ENCODE assay signal across 12 mouse cellular contexts in genomic region chr12:85602153-85602552, GRCm38 (mm10). TPM values are rescaled to one million over a fixed set of nuclear protein-coding genes. Genes with fewer than 3 reads are reported as not detected.
DNase-seq lines count a peak whose midpoint lies in the region; ATAC-seq lines count a peak whose summit lies in the region.
"Had no signal": no experiment of that assay in that cellular context is flagged by ENCODE, and none has a peak within 500 bp of the region (broad histone marks: within the 10 kb centered on the region; RNA-seq: fewer than 3 reads in every experiment).

No protein-coding gene starts in this region.

- peaks cover 29% of the 10 kb centered on the region for H3K4me1 ChIP-seq in limb, embryonic 12.5 days (replicated peaks)
- peaks cover 26% of the 10 kb centered on the region for H3K4me1 ChIP-seq in limb, embryonic 10.5 days
- peaks cover 27% of the 10 kb centered on the region for H3K4me1 ChIP-seq in embryonic facial prominence, embryonic 14.5 days (ENCODE audit: control insufficient read depth, insufficient read depth, low read length)
- peaks cover 75% of the 10 kb centered on the region for H3K4me1 ChIP-seq in neural tube, embryonic 13.5 days (replicated peaks)

- no peaks in the 10 kb centered on the region for H3K36me3 ChIP-seq in limb, embryonic 12.5 days
- no peaks in the 10 kb centered on the region for H3K36me3 ChIP-seq in limb, embryonic 10.5 days
- no peaks in the 10 kb centered on the region for H3K36me3 ChIP-seq in embryonic facial prominence, embryonic 14.5 days (ENCODE audit: control insufficient read depth, insufficient read depth, low read length)
- H3K36me3 ChIP-seq in neural tube, embryonic 13.5 days = no peaks in the 10 kb centered on the region

- WGBS in limb, embryonic 12.5 days = 89% methylated on average over 2 of the region's 2 CpGs
- WGBS in limb, embryonic 10.5 days = 84% methylated on average over 2 of the region's 2 CpGs
- 78% methylated on average over 2 of the region's 2 CpGs for WGBS in embryonic facial prominence, embryonic 14.5 days
- WGBS in neural tube, embryonic 13.5 days = 79% methylated on average over 2 of the region's 2 CpGs

- H3K9ac ChIP-seq in limb, embryonic 12.5 days (replicated peaks) = no peak overlapping the region
- no peak overlapping the region for H3K9ac ChIP-seq in embryonic facial prominence, embryonic 14.5 days (ENCODE audit: low read depth, low read length)
- no peak overlapping the region for H3K9ac ChIP-seq in neural tube, embryonic 13.5 days

- peak; percentile 18 for DNase-seq in gastrocnemius, adult 18-20 months (ENCODE audit: low spot score)
- DNase-seq in gastrocnemius, postnatal 10 days = no peak
- DNase-seq in limb, embryonic 10.5 days (ENCODE audit: low spot score) = no peak
- no peak for DNase-seq in embryonic facial prominence, embryonic 14.5 days (ENCODE audit: low spot score)
- no peak for DNase-seq in heart, adult 8-10 months (ENCODE audit: low spot score)
- no peak for DNase-seq in frontal cortex, postnatal 25 days (ENCODE audit: low spot score in 2 of 2)
- DNase-seq: B cell, adult 2 months; heart, adult 11 months had no signal

- peak overlapping the region; percentile 93 for H3K4me2 ChIP-seq in limb, embryonic 12.5 days
- H3K4me2 ChIP-seq in embryonic facial prominence, embryonic 14.5 days (ENCODE audit: low read depth, low read length) = peak overlapping the region; percentile 81
- H3K4me2 ChIP-seq in neural tube, embryonic 13.5 days = peak overlapping the region; percentile 69

- no peaks in the 10 kb centered on the region for H3K9me3 ChIP-seq in limb, embryonic 12.5 days
- no peaks in the 10 kb centered on the region for H3K9me3 ChIP-seq in limb, embryonic 10.5 days (replicated peaks)
- H3K9me3 ChIP-seq in embryonic facial prominence, embryonic 14.5 days (ENCODE audit: control insufficient read depth, low read length) = no peaks in the 10 kb centered on the region
- no peaks in the 10 kb centered on the region for H3K9me3 ChIP-seq in neural tube, embryonic 13.5 days

- H3K4me3 ChIP-seq in limb, embryonic 12.5 days (replicated peaks) = no peak overlapping the region
- no peak overlapping the region for H3K4me3 ChIP-seq in limb, embryonic 10.5 days
- no peak overlapping the region for H3K4me3 ChIP-seq in embryonic facial prominence, embryonic 14.5 days (ENCODE audit: low read depth, low read length)
- no peak overlapping the region for H3K4me3 ChIP-seq in neural tube, embryonic 13.5 days
- H3K4me3 ChIP-seq: erythroblast, embryonic 14.5 days had no signal

- ATAC-seq in limb, embryonic 12.5 days (ENCODE audit: insufficient number of reproducible peaks, insufficient read depth, low FRiP score, low TSS enrichment, low read depth) = no peak
- no peak for ATAC-seq in embryonic facial prominence, embryonic 14.5 days (ENCODE audit: low read depth)
- ATAC-seq in neural tube, embryonic 13.5 days (ENCODE audit: low read depth) = no peak
- ATAC-seq: midbrain, embryonic 16.5 days had no signal

- H3K27ac ChIP-seq in limb, embryonic 12.5 days = no peak overlapping the region
- H3K27ac ChIP-seq in limb, embryonic 10.5 days = no peak overlapping the region
- H3K27ac ChIP-seq in embryonic facial prominence, embryonic 14.5 days (replicated peaks; ENCODE audit: low read depth, low read length) = no peak overlapping the region
- H3K27ac ChIP-seq in neural tube, embryonic 13.5 days (replicated peaks) = no peak overlapping the region

- peaks cover 44% of the 10 kb centered on the region for H3K27me3 ChIP-seq in limb, embryonic 12.5 days
- peaks cover 67% of the 10 kb centered on the region for H3K27me3 ChIP-seq in limb, embryonic 10.5 days (ENCODE audit: low read depth, poor library complexity, severe bottlenecking)
- no peaks in the 10 kb centered on the region for H3K27me3 ChIP-seq in embryonic facial prominence, embryonic 14.5 days (replicated peaks; ENCODE audit: control insufficient read depth, insufficient read depth, low read length)
- no peaks in the 10 kb centered on the region for H3K27me3 ChIP-seq in neural tube, embryonic 13.5 days

RNA-seq across cellular contexts. Expression of gene Jdp2, which starts 3.3 kb away (rescaled TPM):
- 1 to 10 TPM; 3.6 to 4.7 TPM for total RNA-seq in gastrocnemius, adult 18-20 months (2021)
- 10 to 100 TPM; 15.2 to 17.1 TPM for total RNA-seq in gastrocnemius, postnatal 10 days (2021)
- polyA plus RNA-seq in limb, embryonic 12.5 days (2016; fragmentation: Nextera tagmentation; extraction: Ambion mirVana) = 0.87 and 1.1 TPM in 2 replicates
- not detected in 2 replicates for polyA plus RNA-seq in limb, embryonic 10.5 days (2016; fragmentation: Nextera tagmentation; extraction: Ambion mirVana)
- polyA plus RNA-seq in embryonic facial prominence, embryonic 14.5 days (2014; fragmentation: Nextera tagmentation; extraction: Ambion mirVana) = 1.7 and 2.4 TPM in 2 replicates
- polyA plus RNA-seq in neural tube, embryonic 13.5 days (2015; fragmentation: Nextera tagmentation; extraction: Ambion mirVana) = 0.41 and 0.53 TPM in 2 replicates
- 1 to 10 TPM; 6.5 to 9.2 (median 7.9) TPM for total RNA-seq in heart, adult 8-10 months (2022)
